Mouse (Mus musculus) embryonic facial prominence, embryonic 11.5 days (tissue): Measurements from ENCODE around the gene Rbfox3. TPM values are rescaled to one million over a fixed set of nuclear protein-coding genes. Genes with fewer than 3 reads are reported as not detected.
A peak's percentile ranks its signal among the peaks of the same experiment; 100 is the strongest.

Experiments used
- ATAC-seq: fragments of 200-750 bp; cut with Nextera tagmentation; replicated peaks from 2 replicates; pipeline ENCODE4 v1.8.0; 2017; ENCODE audit warnings: low read depth; ENCODE audit not compliant: insufficient number of reproducible peaks, low FRiP score, low TSS enrichment
- DNase-seq: peaks from one replicate; pipeline ENCODE4 v3.0.0-alpha.2; 2015; ENCODE audit warnings: low spot score
- H3K27ac ChIP-seq: fragments of 300-500 bp; sonication (generic); replicated peaks from 2 replicates; pipeline ENCODE4 v1.5.1; 2014; ENCODE audit warnings: mild to moderate bottlenecking, low read depth, low read length, control low read depth
- H3K27me3 ChIP-seq: fragments of 300-500 bp; sonication (generic); 2 replicates; pipeline ENCODE4 v1.6.1; 2014; ENCODE audit warnings: mild to moderate bottlenecking, low read length, moderate library complexity, mixed read lengths; ENCODE audit not compliant: control insufficient read depth, insufficient read depth
- H3K36me3 ChIP-seq: fragments of 300-500 bp; sonication (generic); replicated peaks from 2 replicates; pipeline ENCODE4 v1.6.1; 2014; ENCODE audit warnings: low read depth, mild to moderate bottlenecking, low read length, moderate library complexity, mixed read lengths; ENCODE audit not compliant: control insufficient read depth, insufficient read depth
- H3K4me1 ChIP-seq: fragments of 300-500 bp; sonication (generic); 2 replicates; pipeline ENCODE4 v1.6.1; 2014; ENCODE audit warnings: low read length, mixed read lengths; ENCODE audit not compliant: control insufficient read depth, insufficient read depth
- H3K4me2 ChIP-seq: fragments of 300-500 bp; sonication (generic); 2 replicates; pipeline ENCODE4 v1.6.1; 2014; ENCODE audit warnings: low read depth, mild to moderate bottlenecking, control low read depth, low read length, moderate library complexity
- H3K4me3 ChIP-seq: fragments of 300-500 bp; sonication (generic); 2 replicates; pipeline ENCODE4 v1.5.1; 2014; ENCODE audit warnings: low read depth, low read length, control low read depth
- H3K9ac ChIP-seq: fragments of 300-500 bp; sonication (generic); replicated peaks from 2 replicates; pipeline ENCODE4 v1.6.1; 2014; ENCODE audit warnings: mild to moderate bottlenecking, control low read depth, low read length
- H3K9me3 ChIP-seq: fragments of 300-500 bp; sonication (generic); replicated peaks from 2 replicates; pipeline ENCODE4 v1.6.1; 2016; ENCODE audit warnings: mild to moderate bottlenecking, low read length, inconsistent platforms, mixed read lengths; ENCODE audit not compliant: control insufficient read depth
- WGBS: fragments of 180-500 bp; shearing (Covaris S2); extraction: QIAGEN DNeasy Blood & Tissue Kit; methylation state at CpG from one replicate; pipeline ENCODE4 v1.1.7; 2014; 5-methylcytosine and 5-hydroxymethylcytosine counted together
- polyA plus RNA-seq: library from polyadenylated mRNA; unstranded; fragments of >200 nt; fragmentation: Nextera tagmentation; extraction: Ambion mirVana; gene quantifications from 2 replicates; pipeline ENCODE4 v1.2.1, GENCODE M21; 2014

The Rbfox3 gene
- polyA plus RNA-seq, 1 experiment from 2014 or later: 2.5 TPM

DNA sequence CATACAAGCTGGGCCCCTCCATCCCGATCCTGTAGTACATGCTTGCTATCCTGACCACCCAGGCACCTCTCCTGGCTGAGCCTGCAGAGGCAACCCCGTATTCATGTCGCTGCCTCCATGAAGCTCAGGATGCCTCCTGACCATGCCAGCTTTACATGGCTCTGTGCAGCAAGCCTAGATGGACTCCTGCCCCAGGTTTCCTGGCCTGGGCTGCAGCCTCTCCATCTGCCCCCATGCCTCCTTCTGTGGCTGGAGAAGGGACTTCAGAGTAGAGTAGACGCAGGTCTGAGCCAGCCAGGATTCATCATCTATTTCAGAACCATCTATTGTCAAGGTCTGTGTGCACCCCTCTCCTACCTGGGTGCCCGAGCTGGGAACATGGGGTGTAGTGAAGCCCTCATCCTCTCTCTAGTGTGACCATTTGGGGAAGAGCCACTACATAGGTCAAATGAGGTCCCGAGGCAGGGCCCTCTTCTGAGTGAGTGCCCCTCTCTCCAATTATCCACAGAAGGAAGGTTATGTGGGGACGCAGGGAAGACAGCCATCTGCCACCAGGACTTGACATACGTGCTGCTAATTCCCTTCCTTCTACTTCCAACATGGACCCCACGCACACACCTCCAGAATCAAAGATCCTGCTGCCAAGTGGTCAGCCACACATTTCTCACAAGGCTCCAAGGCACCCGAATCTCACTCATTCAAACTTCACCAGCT, 153.0 kb downstream of the Rbfox3 start:
- Histone ChIP-seq H3K4me1 (no peaks in the 10 kb centered on the region), H3K4me3 (no peak overlapping the region), H3K27ac (no peak overlapping the region), H3K9me3 (no peaks in the 10 kb centered on the region), H3K9ac (no peak overlapping the region), H3K27me3 (no peaks in the 10 kb centered on the region), H3K36me3 (no peaks in the 10 kb centered on the region), H3K4me2 (no peak overlapping the region)
- DNase-seq: no peak
- 87% methylated on average over 10 of the region's 10 CpGs for WGBS
- no peak for ATAC-seq

DNA sequence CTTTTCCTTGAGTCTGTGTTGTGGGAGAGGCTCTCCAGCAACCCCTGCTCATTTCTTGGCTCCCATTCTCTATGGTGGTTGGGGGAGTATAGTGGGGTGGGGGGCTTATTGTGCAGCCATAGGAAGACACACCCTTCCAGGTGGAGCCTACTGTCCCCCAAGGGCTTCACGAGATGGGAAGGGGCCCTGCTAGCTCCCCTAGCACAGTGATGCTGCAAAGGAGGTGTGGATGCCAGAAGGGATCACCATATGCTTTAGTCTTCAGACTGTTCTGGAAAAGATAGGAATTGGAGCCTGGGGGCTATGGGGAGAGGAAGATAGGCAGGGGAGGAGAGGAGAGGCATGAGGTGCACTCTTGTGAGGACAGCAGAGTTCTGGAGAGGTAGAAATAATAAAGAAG, 153.9 kb downstream of the Rbfox3 start:
- Histone ChIP-seq H3K27me3 (no peaks in the 10 kb centered on the region), H3K4me3 (no peak overlapping the region), H3K4me1 (no peaks in the 10 kb centered on the region), H3K9me3 (no peaks in the 10 kb centered on the region), H3K4me2 (no peak overlapping the region), H3K36me3 (no peaks in the 10 kb centered on the region), H3K9ac (no peak overlapping the region), H3K27ac (no peak overlapping the region)
- no peak for DNase-seq
- 75% methylated on average over 1 of the region's 1 CpGs for WGBS
- ATAC-seq: no peak

DNA sequence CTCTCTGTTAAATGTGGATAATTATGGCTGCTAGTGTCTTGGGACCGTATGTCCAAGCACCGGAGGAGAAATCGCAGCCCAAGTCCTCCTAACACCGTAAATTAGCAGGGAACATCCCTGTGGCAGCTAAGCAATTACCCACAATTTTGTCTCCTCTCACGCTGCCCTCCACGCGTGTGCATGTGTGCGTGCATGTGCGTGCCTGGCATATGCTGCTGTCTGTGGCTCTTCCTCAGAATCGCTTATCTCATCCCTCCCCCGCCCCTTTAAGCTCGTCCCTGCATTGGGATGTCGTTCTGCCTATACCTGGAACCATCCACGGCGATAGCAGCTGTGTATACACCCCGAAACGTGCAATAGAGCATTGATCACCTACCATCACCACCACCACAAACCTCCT, 156.4 kb downstream of the Rbfox3 start:
- ATAC-seq (no peak), DNase-seq (no peak)
- H3K4me1 ChIP-seq: no peaks in the 10 kb centered on the region
- no peak overlapping the region for H3K9ac ChIP-seq
- H3K9me3 ChIP-seq: no peaks in the 10 kb centered on the region
- no peak overlapping the region for H3K27ac ChIP-seq
- 82% methylated on average over 17 of the region's 17 CpGs for WGBS
- H3K36me3 ChIP-seq: no peaks in the 10 kb centered on the region
- no peak overlapping the region for H3K4me3 ChIP-seq
- H3K4me2 ChIP-seq: no peak overlapping the region
- no peaks in the 10 kb centered on the region for H3K27me3 ChIP-seq

DNA sequence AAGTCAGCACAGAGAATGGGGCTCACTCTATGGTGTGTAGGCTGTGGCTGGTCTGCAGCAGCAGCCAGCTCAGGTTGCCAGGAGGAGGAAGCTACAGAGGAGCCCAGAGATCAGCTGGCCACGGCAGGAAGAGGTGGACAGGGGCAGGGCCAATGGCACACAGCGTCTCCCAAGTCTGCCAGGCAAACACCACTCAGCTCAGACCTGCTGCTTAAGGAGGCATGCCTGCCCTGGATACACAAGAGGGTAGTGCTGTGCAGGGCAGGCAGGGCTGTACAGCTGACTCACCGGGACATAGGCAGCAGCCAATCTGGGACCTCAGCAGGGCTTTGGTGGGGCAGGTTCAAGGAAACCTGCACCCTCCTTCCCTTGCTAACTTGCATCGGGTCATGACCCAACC, 156.9 kb downstream of the Rbfox3 start:
- H3K9ac ChIP-seq: no peak overlapping the region
- no peaks in the 10 kb centered on the region for H3K9me3 ChIP-seq
- no peaks in the 10 kb centered on the region for H3K36me3 ChIP-seq
- DNase-seq: no peak
- no peak for ATAC-seq
- no peak overlapping the region for H3K27ac ChIP-seq
- no peaks in the 10 kb centered on the region for H3K4me1 ChIP-seq
- H3K27me3 ChIP-seq: no peaks in the 10 kb centered on the region
- H3K4me2 ChIP-seq: no peak overlapping the region
- H3K4me3 ChIP-seq: no peak overlapping the region
- WGBS: 54% methylated on average over 4 of the region's 4 CpGs

DNA sequence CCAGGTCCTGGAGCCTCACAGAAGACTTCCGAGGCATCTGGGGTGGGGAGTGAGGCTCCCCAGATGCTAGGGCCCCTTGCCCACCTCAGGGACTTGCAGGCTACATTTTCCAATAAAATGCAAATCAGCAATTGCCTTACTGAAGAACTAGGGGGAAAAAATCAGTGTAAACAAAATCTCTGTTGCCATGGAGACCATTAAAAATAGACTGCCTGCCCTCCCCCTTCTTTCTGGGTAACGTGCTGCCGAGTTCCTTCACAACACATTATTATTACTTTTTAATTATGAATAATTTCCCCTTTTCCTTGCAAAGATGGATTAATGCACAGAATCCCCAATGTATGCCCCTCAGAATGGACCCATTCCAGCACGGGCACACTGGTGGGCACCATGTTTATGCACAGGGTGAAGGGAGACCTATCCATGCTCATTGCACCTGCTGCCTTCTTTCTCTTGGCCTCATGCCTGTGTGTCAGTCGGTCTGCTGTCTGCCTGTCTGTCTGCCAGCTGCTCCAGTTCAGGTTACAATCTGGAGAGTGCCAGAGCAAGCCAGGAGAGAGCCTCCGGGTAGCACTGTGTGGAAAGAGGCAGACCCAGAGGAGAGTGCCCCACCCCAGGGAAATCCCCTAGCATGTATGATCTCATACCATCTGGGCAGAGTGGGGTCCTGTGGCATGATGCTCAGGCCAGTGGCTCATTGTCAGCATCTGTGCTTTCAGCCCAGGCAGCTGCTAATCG, 159.3 kb downstream of the Rbfox3 start:
- Histone ChIP-seq H3K9me3 (no peaks in the 10 kb centered on the region), H3K27me3 (no peaks in the 10 kb centered on the region), H3K27ac (no peak overlapping the region), H3K9ac (no peak overlapping the region), H3K36me3 (no peaks in the 10 kb centered on the region), H3K4me2 (no peak overlapping the region), H3K4me1 (no peaks in the 10 kb centered on the region), H3K4me3 (no peak overlapping the region)
- peak; percentile 65; the same call in 1 of the 2 replicates for ATAC-seq
- no peak for DNase-seq
- 71% methylated on average over 7 of the region's 7 CpGs for WGBS

DNA sequence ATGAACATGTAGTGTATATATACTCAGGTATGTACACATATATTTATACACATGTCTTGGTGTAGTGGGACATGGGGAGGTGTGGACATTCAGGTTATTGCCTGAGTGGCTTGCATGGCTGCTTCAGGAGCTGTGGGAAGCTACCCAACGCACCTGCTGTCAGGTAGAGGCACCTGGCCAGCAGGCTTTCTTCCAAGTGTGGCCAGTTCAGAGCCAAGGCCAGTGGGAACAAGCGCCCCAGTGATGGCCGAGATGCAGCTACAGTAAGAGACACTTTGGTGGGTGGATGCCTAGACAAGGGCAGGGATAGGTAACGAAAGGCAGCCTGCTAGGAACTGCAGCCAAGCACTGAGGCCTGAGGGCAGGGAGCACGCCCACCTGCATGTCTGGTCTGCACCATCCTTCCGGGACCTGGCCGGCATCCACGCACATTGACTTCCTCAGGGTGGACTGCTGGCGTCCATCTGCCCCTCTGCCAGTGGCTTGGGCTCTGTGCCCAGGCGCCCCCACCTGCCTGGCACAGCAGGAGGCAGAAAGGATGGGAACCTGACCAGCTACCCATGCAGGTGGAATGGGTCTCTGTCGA, 160.6 kb downstream of the Rbfox3 start:
- Histone ChIP-seq H3K4me1 (no peaks in the 10 kb centered on the region), H3K4me3 (no peak overlapping the region), H3K36me3 (no peaks in the 10 kb centered on the region), H3K9me3 (no peaks in the 10 kb centered on the region), H3K27me3 (no peaks in the 10 kb centered on the region), H3K27ac (no peak overlapping the region), H3K4me2 (no peak overlapping the region), H3K9ac (no peak overlapping the region)
- ATAC-seq (no peak), DNase-seq (no peak)
- WGBS: 74% methylated on average over 11 of the region's 11 CpGs

DNA sequence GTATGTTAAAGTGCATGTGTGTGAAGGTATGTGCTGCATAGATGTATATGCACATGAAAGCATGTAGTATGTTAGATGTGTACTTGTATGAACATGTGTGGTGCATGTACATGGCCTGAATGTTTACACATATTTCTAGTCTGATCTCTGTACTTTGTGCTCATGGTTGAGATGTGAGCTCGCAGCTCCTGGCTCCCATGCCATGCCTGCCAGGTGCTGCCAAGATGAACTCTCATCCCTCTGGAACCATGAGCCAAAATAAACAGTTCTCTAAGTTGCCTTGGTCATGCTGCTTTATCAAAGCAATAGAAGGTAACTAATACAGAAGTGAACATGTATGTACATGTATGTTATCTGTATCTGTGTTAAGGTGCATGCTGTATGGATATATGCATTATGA, 161.9 kb downstream of the Rbfox3 start:
- H3K27ac ChIP-seq: no peak overlapping the region
- H3K4me3 ChIP-seq: no peak overlapping the region
- peaks cover 4% of the 10 kb centered on the region; the same call in 1 of the 2 replicates for H3K27me3 ChIP-seq
- no peak overlapping the region for H3K4me2 ChIP-seq
- no peaks in the 10 kb centered on the region for H3K36me3 ChIP-seq
- ATAC-seq (no peak), DNase-seq (no peak)
- H3K9me3 ChIP-seq: no peaks in the 10 kb centered on the region
- no peaks in the 10 kb centered on the region for H3K4me1 ChIP-seq
- H3K9ac ChIP-seq: no peak overlapping the region
- WGBS: 70% methylated on average over 1 of the region's 1 CpGs

DNA sequence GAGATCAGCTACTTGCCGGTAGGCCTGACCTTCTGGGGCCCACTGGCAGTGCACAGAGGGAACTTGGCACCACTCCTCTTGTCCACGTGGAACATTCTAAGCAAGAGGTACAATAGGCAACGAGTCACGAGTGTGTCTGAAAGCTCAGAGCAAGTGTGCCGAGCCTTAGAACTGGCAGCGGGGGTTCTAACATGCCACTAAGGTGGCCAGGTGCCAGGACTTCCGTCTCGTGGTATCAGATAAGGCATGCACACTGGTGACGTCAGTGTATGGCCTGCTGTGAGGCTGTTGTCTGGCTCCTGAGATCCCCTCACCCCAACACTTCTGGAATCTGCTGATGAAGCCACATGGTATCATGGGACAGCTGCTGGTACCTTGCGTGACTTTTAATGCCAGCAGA, 162.8 kb downstream of the Rbfox3 start:
- H3K36me3 ChIP-seq: no peaks in the 10 kb centered on the region
- H3K27me3 ChIP-seq: peaks cover 4% of the 10 kb centered on the region; the same call in 1 of the 2 replicates
- no peaks in the 10 kb centered on the region for H3K4me1 ChIP-seq
- H3K9ac ChIP-seq: no peak overlapping the region
- no peaks in the 10 kb centered on the region for H3K9me3 ChIP-seq
- ATAC-seq (no peak), DNase-seq (no peak)
- H3K27ac ChIP-seq: no peak overlapping the region
- no peak overlapping the region for H3K4me3 ChIP-seq
- WGBS: 78% methylated on average over 10 of the region's 10 CpGs
- no peak overlapping the region for H3K4me2 ChIP-seq
